14 mouse cellular contexts compared by ENCODE assay signal in genomic region chr6:140051476-140051875, GRCm38 (mm10). TPM values are rescaled to one million over a fixed set of nuclear protein-coding genes. Genes with fewer than 3 reads are reported as not detected.
DNase-seq lines count a peak whose midpoint lies in the region; ATAC-seq lines count a peak whose summit lies in the region.
"Had no signal": no experiment of that assay in that cellular context is flagged by ENCODE, and none has a peak within 500 bp of the region (broad histone marks: within the 10 kb centered on the region; RNA-seq: fewer than 3 reads in every experiment).

No protein-coding gene starts in this region.

- H3K9me3 ChIP-seq in intestine, embryonic 14.5 days (ENCODE audit: control insufficient read depth, low read length), result 0 out of 2 replicates have a peak, but pooled peaks cover 3% of the 10 kb centered on the region
- H3K9me3 ChIP-seq in intestine, embryonic 16.5 days (ENCODE audit: control insufficient read depth, low read length), result peaks cover 2% of the 10 kb centered on the region; the same call in 1 of the 2 replicates
- no peaks in the 10 kb centered on the region for H3K9me3 ChIP-seq in midbrain, embryonic 10.5 days (replicated peaks)
- H3K9me3 ChIP-seq: hindbrain, embryonic 13.5 days had no signal

- DNase-seq in intestine, embryonic 14.5 days (ENCODE audit: low spot score), result no peak
- DNase-seq in gastrocnemius, adult 18-20 months (ENCODE audit: low spot score), result peak; percentile 47
- peak; percentile 40 for DNase-seq in heart, postnatal 4 days
- peak; percentile 36 for DNase-seq in lung, postnatal 10 days
- DNase-seq in left cerebral cortex, postnatal 10 days (ENCODE audit: extremely low spot score in 1 of 2, low spot score in 2 of 2), result no peak
- no peak for DNase-seq in midbrain, embryonic 10.5 days (ENCODE audit: low spot score)
- no peak for DNase-seq in ovary, postnatal 14 days (ENCODE audit: low spot score)
- DNase-seq: cerebellum, adult 11-12 months had no signal

- no peak overlapping the region for H3K4me3 ChIP-seq in intestine, embryonic 14.5 days (ENCODE audit: low read depth, low read length)
- no peak overlapping the region for H3K4me3 ChIP-seq in intestine, embryonic 16.5 days (ENCODE audit: low read length)
- H3K4me3 ChIP-seq in midbrain, embryonic 10.5 days, result no peak overlapping the region
- H3K4me3 ChIP-seq: hindbrain, embryonic 13.5 days had no signal

- no peaks in the 10 kb centered on the region for H3K36me3 ChIP-seq in intestine, embryonic 14.5 days (ENCODE audit: control insufficient read depth, insufficient read depth, low read length)
- H3K36me3 ChIP-seq in intestine, embryonic 16.5 days (ENCODE audit: control insufficient read depth, insufficient read depth, low read length), result no peaks in the 10 kb centered on the region
- no peaks in the 10 kb centered on the region for H3K36me3 ChIP-seq in midbrain, embryonic 10.5 days
- H3K36me3 ChIP-seq: hindbrain, embryonic 13.5 days had no signal

- intact Hi-C loops in left cerebral cortex, postnatal 10 days (cut with DNase I), result no loop called here

- no peak overlapping the region for H3K4me2 ChIP-seq in intestine, embryonic 14.5 days (ENCODE audit: low read length)
- no peak overlapping the region for H3K4me2 ChIP-seq in intestine, embryonic 16.5 days (ENCODE audit: low read depth, low read length)
- H3K4me2 ChIP-seq: hindbrain, embryonic 13.5 days had no signal

- peak overlapping the region; percentile 47; the same call in 1 of the 2 replicates for H3K27ac ChIP-seq in intestine, embryonic 14.5 days (ENCODE audit: low read depth)
- no peak overlapping the region for H3K27ac ChIP-seq in intestine, embryonic 16.5 days (ENCODE audit: low read length)
- H3K27ac ChIP-seq in midbrain, embryonic 10.5 days (replicated peaks), result no peak overlapping the region
- H3K27ac ChIP-seq: hindbrain, embryonic 13.5 days had no signal

- peaks cover 12% of the 10 kb centered on the region for H3K4me1 ChIP-seq in intestine, embryonic 14.5 days (replicated peaks; ENCODE audit: control insufficient read depth, insufficient read depth, low read length)
- no peaks in the 10 kb centered on the region for H3K4me1 ChIP-seq in intestine, embryonic 16.5 days (ENCODE audit: control insufficient read depth, insufficient read depth, low read length)
- H3K4me1 ChIP-seq in midbrain, embryonic 10.5 days, result no peaks in the 10 kb centered on the region
- H3K4me1 ChIP-seq: hindbrain, embryonic 13.5 days had no signal

- no peak for ATAC-seq in intestine, embryonic 14.5 days (replicated peaks; ENCODE audit: low FRiP score, low TSS enrichment, low read depth)
- no peak; the same call in 1 of the 2 replicates for ATAC-seq in intestine, embryonic 16.5 days

- H3K27me3 ChIP-seq in intestine, embryonic 14.5 days (replicated peaks; ENCODE audit: control insufficient read depth, insufficient read depth, low read length), result no peaks in the 10 kb centered on the region
- H3K27me3 ChIP-seq in intestine, embryonic 16.5 days (replicated peaks; ENCODE audit: control insufficient read depth, insufficient read depth, low read length), result no peaks in the 10 kb centered on the region
- no peaks in the 10 kb centered on the region for H3K27me3 ChIP-seq in midbrain, embryonic 10.5 days (ENCODE audit: low read depth, poor library complexity, severe bottlenecking)
- H3K27me3 ChIP-seq: hindbrain, embryonic 13.5 days had no signal

- no peak overlapping the region for H3K9ac ChIP-seq in intestine, embryonic 14.5 days (ENCODE audit: low read length)
- no peak overlapping the region for H3K9ac ChIP-seq in intestine, embryonic 16.5 days (ENCODE audit: low read depth, low read length)
- H3K9ac ChIP-seq: hindbrain, embryonic 13.5 days had no signal

- 36% methylated on average over 5 of the region's 5 CpGs for WGBS in intestine, embryonic 14.5 days
- 53% methylated on average over 5 of the region's 5 CpGs for WGBS in intestine, embryonic 16.5 days
- 86% methylated on average over 5 of the region's 5 CpGs for WGBS in midbrain, embryonic 10.5 days

RNA-seq across cellular contexts. Expression of gene Plcz1, which starts 10.2 kb away (rescaled TPM):
- not detected in 2 replicates for polyA plus RNA-seq in intestine, embryonic 14.5 days (2014; fragmentation: Nextera tagmentation; extraction: Ambion mirVana)
- not detected in 2 replicates for polyA plus RNA-seq in intestine, embryonic 16.5 days (2015; fragmentation: Nextera tagmentation; extraction: Ambion mirVana)
- total RNA-seq in gastrocnemius, adult 18-20 months (2021), result not detected
- total RNA-seq in heart, postnatal 4 days (2021), result not detected
- total RNA-seq in left cerebral cortex, postnatal 10 days (2021), result 1 to 10 TPM; 1.8 to 2.1 TPM
- polyA plus RNA-seq in midbrain, embryonic 10.5 days (2016; fragmentation: Nextera tagmentation; extraction: Ambion mirVana), result not detected in 2 replicates
- total RNA-seq: adrenal gland, adult 18-20 months had no signal

RNA-seq across cellular contexts. Expression of gene Capza3, which starts 10.4 kb away (rescaled TPM):
- 0.18 TPM in 1 of 2 replicates, not detected in the other for polyA plus RNA-seq in intestine, embryonic 14.5 days (2014; fragmentation: Nextera tagmentation; extraction: Ambion mirVana)
- polyA plus RNA-seq in intestine, embryonic 16.5 days (2015; fragmentation: Nextera tagmentation; extraction: Ambion mirVana), result not detected in 2 replicates
- total RNA-seq in gastrocnemius, adult 18-20 months (2021), result not detected
- not detected for total RNA-seq in heart, postnatal 4 days (2021)
- total RNA-seq in left cerebral cortex, postnatal 10 days (2021), result not detected
- polyA plus RNA-seq in midbrain, embryonic 10.5 days (2016; fragmentation: Nextera tagmentation; extraction: Ambion mirVana), result not detected in 2 replicates
- total RNA-seq: adrenal gland, adult 18-20 months; layer of hippocampus, postnatal 14 days had no signal
- polyA plus RNA-seq: frontal cortex, adult 2 months; hindbrain, embryonic 13.5 days; urinary bladder, adult 2 months had no signal

Comparison
In these comparisons a context has a peak if more than half of its experiments do, and no peak if none do; other contexts are left out.
1. DNase-seq: peak in gastrocnemius, adult 18-20 months (single experiment), heart, postnatal 4 days (single experiment) and lung, postnatal 10 days (single experiment); none in intestine, embryonic 14.5 days (single experiment), left cerebral cortex, postnatal 10 days (0 of 2), midbrain, embryonic 10.5 days (single experiment) and ovary, postnatal 14 days (single experiment).